ENCODE assay signal across 9 mouse cellular contexts in genomic region chr12:113151046-113151445, GRCm38 (mm10). TPM values are rescaled to one million over a fixed set of nuclear protein-coding genes. Genes with fewer than 3 reads are reported as not detected.
DNase-seq lines count a peak whose midpoint lies in the region; ATAC-seq and TF ChIP-seq lines count a peak whose summit lies in the region.
"Had no signal": no experiment of that assay in that cellular context is flagged by ENCODE, and none has a peak within 500 bp of the region (broad histone marks: within the 10 kb centered on the region; RNA-seq: fewer than 3 reads in every experiment).

No protein-coding gene starts in this region.

- peak overlapping the region in 1 of 2 experiments; percentile 80; a peak in 1 of 4 replicates for H3K4me3 ChIP-seq in MEL (ENCODE audit: control insufficient read depth in 1 of 2, insufficient read depth in 1 of 2, low read depth in 2 of 2, low read length in 2 of 2)
- peak overlapping the region in 1 of 2 experiments; percentile 58; a peak in 1 of 4 replicates for H3K4me3 ChIP-seq in heart, embryonic 14.5 days (ENCODE audit: control insufficient read depth in 1 of 2, insufficient read depth in 1 of 2, low read depth in 1 of 2, low read length in 2 of 2)
- 0 out of 2 replicates have a peak overlapping the region, but pooled peaks have one; percentile 53 for H3K4me3 ChIP-seq in limb, embryonic 15.5 days
- no peak overlapping the region for H3K4me3 ChIP-seq in midbrain, postnatal 0 days (ENCODE audit: low read depth, low read length)

- ATAC-seq in heart, embryonic 14.5 days (ENCODE audit: insufficient number of reproducible peaks, insufficient read depth, low FRiP score, low read depth), result no peak
- no peak for ATAC-seq in limb, embryonic 15.5 days (ENCODE audit: insufficient number of reproducible peaks, low FRiP score, low TSS enrichment, low read depth)
- ATAC-seq in midbrain, postnatal 0 days (ENCODE audit: low FRiP score), result no peak
- ATAC-seq: midbrain, embryonic 15.5 days had no signal

- peak; percentile 35 for DNase-seq in kidney, adult 18-20 months
- no peak for DNase-seq in kidney, adult 9 months
- no peak for DNase-seq in MEL (ENCODE audit: low read depth, low spot score)
- DNase-seq in layer of hippocampus, adult 8-10 months (ENCODE audit: low spot score in 2 of 2), result no peak
- DNase-seq in midbrain, postnatal 0 days (ENCODE audit: low spot score), result no peak
- DNase-seq in ovary, postnatal 14 days (ENCODE audit: low spot score), result no peak

- peaks cover 0 to 18% of the 10 kb centered on the region in 2 experiments; a peak in 2 of 4 replicates for H3K36me3 ChIP-seq in MEL (ENCODE audit: control insufficient read depth in 1 of 2, insufficient read depth in 2 of 2, low read length in 2 of 2)
- peaks cover 14% of the 10 kb centered on the region; the same call in 1 of the 2 replicates for H3K36me3 ChIP-seq in heart, embryonic 14.5 days (ENCODE audit: control insufficient read depth, insufficient read depth, low read length)
- no peaks in the 10 kb centered on the region for H3K36me3 ChIP-seq in limb, embryonic 15.5 days
- no peaks in the 10 kb centered on the region for H3K36me3 ChIP-seq in midbrain, postnatal 0 days (ENCODE audit: insufficient read depth, low read length)
- H3K36me3 ChIP-seq: midbrain, embryonic 15.5 days had no signal

- TF ChIP-seq RAD21 in MEL (IDR thresholded peaks at IDR 0.05; ENCODE audit: low read depth, low read length), result no peak

- no peak for TF ChIP-seq EP300 in MEL (IDR thresholded peaks at IDR 0.05; ENCODE audit: low read depth in 1 of 2, low read length in 2 of 2)

- H3K4me1 ChIP-seq in MEL (ENCODE audit: control insufficient read depth in 1 of 2, insufficient read depth in 2 of 2, low read length in 2 of 2), result peaks cover 16 to 43% of the 10 kb centered on the region in 2 experiments
- H3K4me1 ChIP-seq in heart, embryonic 14.5 days (ENCODE audit: control insufficient read depth in 2 of 2, insufficient read depth in 2 of 2, low read length in 2 of 2), result peaks cover 48 to 58% of the 10 kb centered on the region in 2 experiments
- peaks cover 42% of the 10 kb centered on the region for H3K4me1 ChIP-seq in limb, embryonic 15.5 days
- H3K4me1 ChIP-seq in midbrain, postnatal 0 days (ENCODE audit: insufficient read depth, low read length), result peaks cover 6% of the 10 kb centered on the region; the same call in 1 of the 2 replicates

- no peaks in the 10 kb centered on the region for H3K27me3 ChIP-seq in MEL (ENCODE audit: control insufficient read depth in 1 of 2, insufficient read depth in 2 of 2, low read length in 2 of 2)
- H3K27me3 ChIP-seq in heart, embryonic 14.5 days (ENCODE audit: control insufficient read depth, insufficient read depth, low read length), result no peaks in the 10 kb centered on the region
- H3K27me3 ChIP-seq in limb, embryonic 15.5 days, result peaks cover 43% of the 10 kb centered on the region
- 0 out of 2 replicates have a peak, but pooled peaks cover 6% of the 10 kb centered on the region for H3K27me3 ChIP-seq in midbrain, postnatal 0 days (ENCODE audit: insufficient read depth, low read length)

- peak overlapping the region; percentile 79; the same call in 1 of the 2 replicates for H3K9ac ChIP-seq in MEL (ENCODE audit: control insufficient read depth, low read depth, low read length, poor library complexity, severe bottlenecking)
- H3K9ac ChIP-seq in heart, embryonic 14.5 days (ENCODE audit: low read length), result no peak overlapping the region
- H3K9ac ChIP-seq in limb, embryonic 15.5 days, result no peak overlapping the region
- no peak overlapping the region for H3K9ac ChIP-seq in midbrain, postnatal 0 days (replicated peaks; ENCODE audit: low read length, poor library complexity, severe bottlenecking)

- no peak for TF ChIP-seq POLR2A in MEL (IDR thresholded peaks at IDR 0.05; ENCODE audit: control insufficient read depth in 1 of 2, insufficient read depth in 1 of 2, low read depth in 1 of 2, low read length in 2 of 2, poor library complexity in 1 of 2)

- no peak for TF ChIP-seq CTCF in MEL (IDR thresholded peaks at IDR 0.05 in 2 of 3, conservative IDR thresholded peaks at IDR 0.05 in 1 of 3; ENCODE audit: control insufficient read depth in 1 of 3, insufficient read depth in 1 of 3, low read depth in 2 of 3, low read length in 3 of 3, poor library complexity in 1 of 3, severe bottlenecking in 1 of 3)
- TF ChIP-seq CTCF in midbrain, postnatal 0 days (IDR thresholded peaks at IDR 0.05), result no peak

- no peaks in the 10 kb centered on the region; the same call in 1 of the 2 replicates for H3K79me2 ChIP-seq in MEL (ENCODE audit: control insufficient read depth, insufficient read depth, low read length, poor library complexity)

- 53% methylated on average over 8 of the region's 8 CpGs for WGBS in heart, embryonic 14.5 days
- 76% methylated on average over 8 of the region's 8 CpGs for WGBS in limb, embryonic 15.5 days
- WGBS in midbrain, postnatal 0 days, result 80% methylated on average over 8 of the region's 8 CpGs

- H3K4me2 ChIP-seq in heart, embryonic 14.5 days (ENCODE audit: low read length), result peak overlapping the region; percentile 91; the same call in 1 of the 2 replicates
- peak overlapping the region; percentile 86; the same call in 1 of the 2 replicates for H3K4me2 ChIP-seq in limb, embryonic 15.5 days
- H3K4me2 ChIP-seq in midbrain, postnatal 0 days (ENCODE audit: low read depth, low read length, poor library complexity, severe bottlenecking), result no peak overlapping the region

- H3K27ac ChIP-seq in MEL (ENCODE audit: control insufficient read depth, low read depth, low read length), result no peak overlapping the region
- H3K27ac ChIP-seq in heart, embryonic 14.5 days (replicated peaks in 1 of 2; ENCODE audit: control insufficient read depth in 1 of 2, insufficient read depth in 1 of 2, low read depth in 2 of 2, low read length in 2 of 2), result peak overlapping the region in 1 of 2 experiments; percentile 25; a peak in 1 of 4 replicates
- H3K27ac ChIP-seq in limb, embryonic 15.5 days, result no peak overlapping the region
- H3K27ac ChIP-seq in midbrain, postnatal 0 days (ENCODE audit: low read depth, low read length), result no peak overlapping the region
- H3K27ac ChIP-seq: midbrain, embryonic 15.5 days had no signal

- no peaks in the 10 kb centered on the region for H3K9me3 ChIP-seq in MEL (replicated peaks; ENCODE audit: insufficient read depth, low read length)
- no peaks in the 10 kb centered on the region for H3K9me3 ChIP-seq in heart, embryonic 14.5 days (ENCODE audit: control insufficient read depth, low read length)
- no peaks in the 10 kb centered on the region for H3K9me3 ChIP-seq in limb, embryonic 15.5 days
- H3K9me3 ChIP-seq in midbrain, postnatal 0 days (ENCODE audit: low read length), result no peaks in the 10 kb centered on the region
- H3K9me3 ChIP-seq: midbrain, embryonic 15.5 days had no signal

RNA-seq across cellular contexts. Expression of gene Crip1, which starts 4.9 kb away (rescaled TPM):
- total RNA-seq in MEL (2012; rRNA removed), result 419 and 438 TPM in 2 replicates
- polyA plus RNA-seq in MEL (2012; ENCODE audit: insufficient read depth in 1 of 2, insufficient read length in 2 of 2, low read depth in 1 of 2, low replicate concordance in 2 of 2, missing spikeins in 1 of 2), result 100 to 1,000 TPM in 1 of 2 experiments, not detected in 1; 282 TPM
- polyA plus RNA-seq in heart, embryonic 14.5 days (2014; fragmentation: Nextera tagmentation; extraction: Ambion mirVana), result 586 and 589 TPM in 2 replicates
- polyA plus RNA-seq in limb, embryonic 15.5 days (2015; fragmentation: Nextera tagmentation; extraction: Ambion mirVana), result 560 and 613 TPM in 2 replicates
- total RNA-seq in layer of hippocampus, adult 8-10 months (2022), result 10 to 100 TPM; 10.9 to 27.6 (median 18.7) TPM
- total RNA-seq in midbrain, postnatal 0 days (2014; rRNA removed), result 2.5 and 3.9 TPM in 2 replicates
- 25.0 and 26.0 TPM in 2 replicates for polyA plus RNA-seq in midbrain, postnatal 0 days (2015; fragmentation: Nextera tagmentation; extraction: Ambion mirVana)

RNA-seq across cellular contexts. Expression of gene Tedc1, which starts 5.2 kb away (rescaled TPM):
- total RNA-seq in MEL (2012; rRNA removed), result 40.6 and 50.7 TPM in 2 replicates
- 10 to 100 TPM in 1 of 2 experiments, not detected in 1; 74.7 TPM for polyA plus RNA-seq in MEL (2012; ENCODE audit: insufficient read depth in 1 of 2, insufficient read length in 2 of 2, low read depth in 1 of 2, low replicate concordance in 2 of 2, missing spikeins in 1 of 2)
- polyA plus RNA-seq in heart, embryonic 14.5 days (2014; fragmentation: Nextera tagmentation; extraction: Ambion mirVana), result 13.3 and 17.5 TPM in 2 replicates
- polyA plus RNA-seq in limb, embryonic 15.5 days (2015; fragmentation: Nextera tagmentation; extraction: Ambion mirVana), result 25.4 and 28.5 TPM in 2 replicates
- total RNA-seq in layer of hippocampus, adult 8-10 months (2022), result 1 to 10 TPM; 1.2 to 2.2 (median 1.4) TPM
- 4.3 and 17.0 TPM in 2 replicates for total RNA-seq in midbrain, postnatal 0 days (2014; rRNA removed)
- 8.8 and 8.9 TPM in 2 replicates for polyA plus RNA-seq in midbrain, postnatal 0 days (2015; fragmentation: Nextera tagmentation; extraction: Ambion mirVana)

RNA-seq across cellular contexts. Expression of gene Crip2, which starts 11.0 kb away (rescaled TPM):
- total RNA-seq in MEL (2012; rRNA removed), result 65.2 and 67.8 TPM in 2 replicates
- 100 to 1,000 TPM in 1 of 2 experiments, not detected in 1; 261 TPM for polyA plus RNA-seq in MEL (2012; ENCODE audit: insufficient read depth in 1 of 2, insufficient read length in 2 of 2, low read depth in 1 of 2, low replicate concordance in 2 of 2, missing spikeins in 1 of 2)
- 1,706 and 1,786 TPM in 2 replicates for polyA plus RNA-seq in heart, embryonic 14.5 days (2014; fragmentation: Nextera tagmentation; extraction: Ambion mirVana)
- 113 and 182 TPM in 2 replicates for polyA plus RNA-seq in limb, embryonic 15.5 days (2015; fragmentation: Nextera tagmentation; extraction: Ambion mirVana)
- 10 to 100 TPM; 75.5 to 95.0 (median 89.1) TPM for total RNA-seq in layer of hippocampus, adult 8-10 months (2022)
- 147 and 185 TPM in 2 replicates for total RNA-seq in midbrain, postnatal 0 days (2014; rRNA removed)
- polyA plus RNA-seq in midbrain, postnatal 0 days (2015; fragmentation: Nextera tagmentation; extraction: Ambion mirVana), result 317 and 336 TPM in 2 replicates

RNA-seq across cellular contexts. Expression of gene Tmem121, which starts 34.7 kb away (rescaled TPM):
- 14.4 and 17.0 TPM in 2 replicates for total RNA-seq in MEL (2012; rRNA removed)
- polyA plus RNA-seq in MEL (2012; ENCODE audit: insufficient read depth in 1 of 2, insufficient read length in 2 of 2, low read depth in 1 of 2, low replicate concordance in 2 of 2, missing spikeins in 1 of 2), result 10 to 100 TPM in 1 of 2 experiments, not detected in 1; 35.2 TPM
- 1.1 and 1.2 TPM in 2 replicates for polyA plus RNA-seq in heart, embryonic 14.5 days (2014; fragmentation: Nextera tagmentation; extraction: Ambion mirVana)
- 12.7 and 17.1 TPM in 2 replicates for polyA plus RNA-seq in limb, embryonic 15.5 days (2015; fragmentation: Nextera tagmentation; extraction: Ambion mirVana)
- total RNA-seq in layer of hippocampus, adult 8-10 months (2022), result 10 to 100 TPM; 17.9 to 23.1 (median 19.9) TPM
- 80.8 and 89.1 TPM in 2 replicates for total RNA-seq in midbrain, postnatal 0 days (2014; rRNA removed)
- polyA plus RNA-seq in midbrain, postnatal 0 days (2015; fragmentation: Nextera tagmentation; extraction: Ambion mirVana), result 63.6 and 67.5 TPM in 2 replicates

RNA-seq across cellular contexts. Expression of gene Mta1, which starts 53.0 kb away (rescaled TPM):
- total RNA-seq in MEL (2012; rRNA removed), result 99.5 and 102 TPM in 2 replicates
- 100 to 1,000 TPM in 1 of 2 experiments, 10 to 100 TPM in 1; 69.0 to 410 TPM for polyA plus RNA-seq in MEL (2012; ENCODE audit: insufficient read depth in 1 of 2, insufficient read length in 2 of 2, low read depth in 1 of 2, low replicate concordance in 2 of 2, missing spikeins in 1 of 2)
- polyA plus RNA-seq in heart, embryonic 14.5 days (2014; fragmentation: Nextera tagmentation; extraction: Ambion mirVana), result 14.6 and 15.5 TPM in 2 replicates
- 10.6 and 12.9 TPM in 2 replicates for polyA plus RNA-seq in limb, embryonic 15.5 days (2015; fragmentation: Nextera tagmentation; extraction: Ambion mirVana)
- total RNA-seq in layer of hippocampus, adult 8-10 months (2022), result 10 to 100 TPM; 70.5 to 74.8 (median 72.0) TPM
- total RNA-seq in midbrain, postnatal 0 days (2014; rRNA removed), result 48.3 and 55.2 TPM in 2 replicates
- polyA plus RNA-seq in midbrain, postnatal 0 days (2015; fragmentation: Nextera tagmentation; extraction: Ambion mirVana), result 15.3 and 16.8 TPM in 2 replicates
